Mouse (Mus musculus) liver, embryonic 14.5 days (tissue): ENCODE measurements around the gene Selenon.

Experiments used
- CTCF ChIP-seq: IDR thresholded peaks from 2 replicates; pipeline ENCODE4 v1.5.1; 2016; ENCODE audit warnings: antibody characterized with exemption, low read depth, control low read depth
- EP300 ChIP-seq: IDR thresholded peaks from 2 replicates; pipeline ENCODE4 v1.6.1; 2016; ENCODE audit warnings: antibody characterized with exemption, low read depth

- TF ChIP-seq CTCF (no peak), EP300 (no peak)
These were observed 4.9 kb downstream of the Selenon start for GRCm38 (mm10) chr4:134546814-134547705.
